Mouse (Mus musculus) forebrain, embryonic 10.5 days (tissue): ENCODE measurements around the gene Zfp787. TPM values are rescaled to one million over a fixed set of nuclear protein-coding genes. Genes with fewer than 3 reads are reported as not detected.
"Not testable (repeated sequence)": the region's sequence is repeated elsewhere in the genome, so short reads cannot be mapped to it uniquely, and the experiment has no call there.

ENCODE experiments used
- DNase-seq: peaks from one replicate; pipeline ENCODE4 v3.0.0-alpha.2; 2017; ENCODE audit warnings: low spot score; ENCODE audit errors: extremely low spot score
- H3K27ac ChIP-seq: fragments of 300-500 bp; sonication (generic); 2 replicates; pipeline ENCODE4 v1.5.1; 2016; ENCODE audit warnings: mild to moderate bottlenecking
- H3K27me3 ChIP-seq: fragments of 300-500 bp; sonication (generic); 2 replicates; pipeline ENCODE4 v1.6.1; 2016; ENCODE audit warnings: mild to moderate bottlenecking; ENCODE audit not compliant: poor library complexity, severe bottlenecking
- H3K36me3 ChIP-seq: fragments of 300-500 bp; sonication (generic); replicated peaks from 2 replicates; pipeline ENCODE4 v1.6.1; 2016; ENCODE audit warnings: mild to moderate bottlenecking, moderate library complexity
- H3K4me1 ChIP-seq: fragments of 300-500 bp; sonication (generic); 2 replicates; pipeline ENCODE4 v1.6.1; 2016
- H3K4me3 ChIP-seq: fragments of 300-500 bp; sonication (generic); 2 replicates; pipeline ENCODE4 v1.5.1; 2016; ENCODE audit warnings: mild to moderate bottlenecking, moderate library complexity
- H3K9me3 ChIP-seq: fragments of 300-500 bp; sonication (generic); 2 replicates; pipeline ENCODE4 v1.6.1; 2016; ENCODE audit warnings: mild to moderate bottlenecking, moderate library complexity
- WGBS: fragments of 180-500 bp; shearing (Covaris S2); methylation state at CpG from one replicate; pipeline ENCODE4 v1.1.7; 2016; 5-methylcytosine and 5-hydroxymethylcytosine counted together
- polyA plus RNA-seq: library from polyadenylated mRNA; unstranded; fragments of >200 nt; fragmentation: Nextera tagmentation; extraction: Ambion mirVana; gene quantifications from 2 replicates; pipeline ENCODE4 v1.2.1, GENCODE M21; 2016

Gene Zfp787
- polyA plus RNA-seq, 1 experiment from 2014 or later, result 23.7 TPM

- Histone ChIP-seq H3K9me3 (no peaks in the 10 kb centered on the region), H3K27me3 (no peaks in the 10 kb centered on the region), H3K4me3 (no peak overlapping the region), H3K4me1 (no peaks in the 10 kb centered on the region), H3K36me3 (peaks cover 77% of the 10 kb centered on the region), H3K27ac (no peak overlapping the region)
- 88% methylated on average over 3 of the region's 3 CpGs for WGBS
- no peak for DNase-seq
Observed at GRCm38 (mm10) chr7:6139295-6139694, 16.5 kb downstream of the Zfp787 start.

GRCm38 (mm10) chr7:6136497-6136896 lies 19.3 kb downstream of the Zfp787 start:
- peaks cover 94% of the 10 kb centered on the region for H3K36me3 ChIP-seq
- DNase-seq, result no peak
- H3K27ac ChIP-seq, result no peak overlapping the region
- no peaks in the 10 kb centered on the region for H3K27me3 ChIP-seq
- H3K9me3 ChIP-seq, result peaks cover 23% of the 10 kb centered on the region
- no peak overlapping the region for H3K4me3 ChIP-seq
- H3K4me1 ChIP-seq, result no peaks in the 10 kb centered on the region

- Histone ChIP-seq H3K9me3 (peaks cover 23% of the 10 kb centered on the region), H3K27me3 (no peaks in the 10 kb centered on the region), H3K4me3 (no peak overlapping the region), H3K36me3 (peaks cover 67% of the 10 kb centered on the region), H3K4me1 (no peaks in the 10 kb centered on the region), H3K27ac (no peak overlapping the region)
- WGBS, result 80% methylated on average over 30 of the region's 30 CpGs
- no peak for DNase-seq
Observed at GRCm38 (mm10) chr7:6132646-6133045, 23.2 kb downstream of the Zfp787 start.

GRCm38 (mm10) chr7:6130346-6130745 lies 25.5 kb downstream of the Zfp787 start:
- Histone ChIP-seq H3K36me3 (peaks cover 45% of the 10 kb centered on the region), H3K27ac (no peak overlapping the region), H3K4me3 (no peak overlapping the region), H3K9me3 (peaks cover 23% of the 10 kb centered on the region), H3K27me3 (no peaks in the 10 kb centered on the region), H3K4me1 (no peaks in the 10 kb centered on the region)
- DNase-seq, result no peak
- WGBS, result 44% methylated on average over 4 of the region's 4 CpGs

GRCm38 (mm10) chr7:6126690-6127448 lies 28.9 kb downstream of the Zfp787 start:
- H3K9me3 ChIP-seq, result peaks cover 10% of the 10 kb centered on the region; the same call in 1 of the 2 replicates
- no peaks in the 10 kb centered on the region for H3K4me1 ChIP-seq
- 40% methylated on average over 7 of the region's 7 CpGs for WGBS
- H3K36me3 ChIP-seq, result peaks cover 12% of the 10 kb centered on the region
- DNase-seq, result peak; percentile 45
- no peak overlapping the region for H3K27ac ChIP-seq
- no peaks in the 10 kb centered on the region for H3K27me3 ChIP-seq
- no peak overlapping the region for H3K4me3 ChIP-seq

GRCm38 (mm10) chr7:6121128-6121527 lies 34.7 kb downstream of the Zfp787 start:
- H3K4me1 ChIP-seq, DNase-seq, H3K36me3 ChIP-seq, H3K4me3 ChIP-seq, H3K27ac ChIP-seq, H3K27me3 ChIP-seq: not testable (repeated sequence)
- peaks cover 16% of the 10 kb centered on the region; the same call in 1 of the 2 replicates for H3K9me3 ChIP-seq
- whole genome bisulfite sequencing, result 85% methylated on average over 1 of the region's 1 CpGs

- not testable (repeated sequence) for H3K36me3 ChIP-seq, H3K27ac ChIP-seq, H3K4me1 ChIP-seq, H3K27me3 ChIP-seq, DNase-seq, H3K4me3 ChIP-seq
- H3K9me3 ChIP-seq, result peaks cover 16% of the 10 kb centered on the region; the same call in 1 of the 2 replicates
- 81% methylated on average over 2 of the region's 2 CpGs for WGBS
Observed at GRCm38 (mm10) chr7:6120104-6120503, 35.7 kb downstream of the Zfp787 start.

- no peak overlapping the region for H3K4me3 ChIP-seq
- peaks cover 16% of the 10 kb centered on the region; the same call in 1 of the 2 replicates for H3K9me3 ChIP-seq
- no peaks in the 10 kb centered on the region for H3K27me3 ChIP-seq
- H3K27ac ChIP-seq, result no peak overlapping the region
- no peak for DNase-seq
- WGBS, result 80% methylated on average over 3 of the region's 3 CpGs
- no peaks in the 10 kb centered on the region for H3K4me1 ChIP-seq
- H3K36me3 ChIP-seq, result no peaks in the 10 kb centered on the region
Observed at GRCm38 (mm10) chr7:6119501-6119900, 36.3 kb downstream of the Zfp787 start.

Other genes with a start within 250 kb of the Zfp787 start
- gene Vmn1r65, start 145.0 kb downstream of the Zfp787 start, polyA plus RNA-seq, result not detected in 2 replicates
- gene Nlrp4c, start 110.8 kb downstream of the Zfp787 start, polyA plus RNA-seq, result not detected in 2 replicates
- gene Zfp444, start 16.2 kb upstream of the Zfp787 start, polyA plus RNA-seq, result 69.8 and 78.2 TPM in 2 replicates
- not detected in 2 replicates for gene Galp, start 41.1 kb upstream of the Zfp787 start, polyA plus RNA-seq
- gene Zscan5b, start 66.3 kb upstream of the Zfp787 start, polyA plus RNA-seq, result not detected in 2 replicates
- gene Epp13, start 96.7 kb upstream of the Zfp787 start, polyA plus RNA-seq, result not detected in 2 replicates
- gene Zfp667, start 130.6 kb upstream of the Zfp787 start, polyA plus RNA-seq, result 6.3 and 6.6 TPM in 2 replicates
- gene Zfp583, start 175.3 kb upstream of the Zfp787 start, polyA plus RNA-seq, result 6.0 and 6.8 TPM in 2 replicates
- gene Gm3854, start 187.8 kb upstream of the Zfp787 start, polyA plus RNA-seq, result 2.7 and 3.4 TPM in 2 replicates
- gene Zfp78, start 207.3 kb upstream of the Zfp787 start, polyA plus RNA-seq, result 1.9 and 2.1 TPM in 2 replicates
- gene Zfp28, start 227.3 kb upstream of the Zfp787 start, polyA plus RNA-seq, result 9.3 and 10.9 TPM in 2 replicates
- gene Smim17, start 242.7 kb upstream of the Zfp787 start, polyA plus RNA-seq, result 0.34 and 0.90 TPM in 2 replicates